Mouse (Mus musculus) heart, embryonic 12.5 days (tissue): ENCODE measurements at regions not wholly inside any gene's neighbourhood (a gene's known extent, or its start where the extent isn't known, plus 50 kb on each side); places are given as distances from the start of the nearest gene placed in this dataset.

Source experiments
- ATAC-seq: fragments of 200-750 bp; cut with Nextera tagmentation; 2 replicates; pipeline ENCODE4 v1.8.0; 2017; ENCODE audit warnings: moderate TSS enrichment, moderate library complexity; ENCODE audit not compliant: insufficient number of reproducible peaks, low FRiP score
- H3K27ac ChIP-seq: fragments of 300-500 bp; sonication (generic); 2 replicates; pipeline ENCODE4 v1.5.1; 2016; ENCODE audit warnings: mild to moderate bottlenecking, moderate library complexity; ENCODE audit not compliant: poor library complexity, severe bottlenecking
- H3K27me3 ChIP-seq: fragments of 300-500 bp; sonication (generic); replicated peaks from 2 replicates; pipeline ENCODE4 v1.6.1; 2016; ENCODE audit warnings: mild to moderate bottlenecking, moderate library complexity
- H3K36me3 ChIP-seq: fragments of 300-500 bp; sonication (generic); 2 replicates; pipeline ENCODE4 v1.6.1; 2016; ENCODE audit warnings: mild to moderate bottlenecking, moderate library complexity
- H3K4me1 ChIP-seq: fragments of 300-500 bp; sonication (generic); replicated peaks from 2 replicates; pipeline ENCODE4 v1.6.1; 2016; ENCODE audit warnings: mild to moderate bottlenecking
- H3K4me2 ChIP-seq: fragments of 300-500 bp; sonication (generic); 2 replicates; pipeline ENCODE4 v1.6.1; 2016; ENCODE audit warnings: mild to moderate bottlenecking, moderate library complexity
- H3K4me3 ChIP-seq: fragments of 300-500 bp; sonication (generic); 2 replicates; pipeline ENCODE4 v1.5.1; 2016; ENCODE audit warnings: mild to moderate bottlenecking
- H3K9ac ChIP-seq: fragments of 300-500 bp; sonication (generic); 2 replicates; pipeline ENCODE4 v1.6.1; 2016; ENCODE audit warnings: mild to moderate bottlenecking, moderate library complexity
- H3K9me3 ChIP-seq: fragments of 300-500 bp; sonication (generic); replicated peaks from 2 replicates; pipeline ENCODE4 v1.6.1; 2016; ENCODE audit warnings: mild to moderate bottlenecking, moderate library complexity
- WGBS: fragments of 180-500 bp; shearing (Covaris S2); methylation state at CpG from one replicate; pipeline ENCODE4 v1.1.7; 2016; 5-methylcytosine and 5-hydroxymethylcytosine counted together

- no peak overlapping the region for H3K9ac ChIP-seq
Observed at GRCm38 (mm10) chr15:97127771-97128170, 72.0 kb upstream of the Slc38a4 start.

DNA sequence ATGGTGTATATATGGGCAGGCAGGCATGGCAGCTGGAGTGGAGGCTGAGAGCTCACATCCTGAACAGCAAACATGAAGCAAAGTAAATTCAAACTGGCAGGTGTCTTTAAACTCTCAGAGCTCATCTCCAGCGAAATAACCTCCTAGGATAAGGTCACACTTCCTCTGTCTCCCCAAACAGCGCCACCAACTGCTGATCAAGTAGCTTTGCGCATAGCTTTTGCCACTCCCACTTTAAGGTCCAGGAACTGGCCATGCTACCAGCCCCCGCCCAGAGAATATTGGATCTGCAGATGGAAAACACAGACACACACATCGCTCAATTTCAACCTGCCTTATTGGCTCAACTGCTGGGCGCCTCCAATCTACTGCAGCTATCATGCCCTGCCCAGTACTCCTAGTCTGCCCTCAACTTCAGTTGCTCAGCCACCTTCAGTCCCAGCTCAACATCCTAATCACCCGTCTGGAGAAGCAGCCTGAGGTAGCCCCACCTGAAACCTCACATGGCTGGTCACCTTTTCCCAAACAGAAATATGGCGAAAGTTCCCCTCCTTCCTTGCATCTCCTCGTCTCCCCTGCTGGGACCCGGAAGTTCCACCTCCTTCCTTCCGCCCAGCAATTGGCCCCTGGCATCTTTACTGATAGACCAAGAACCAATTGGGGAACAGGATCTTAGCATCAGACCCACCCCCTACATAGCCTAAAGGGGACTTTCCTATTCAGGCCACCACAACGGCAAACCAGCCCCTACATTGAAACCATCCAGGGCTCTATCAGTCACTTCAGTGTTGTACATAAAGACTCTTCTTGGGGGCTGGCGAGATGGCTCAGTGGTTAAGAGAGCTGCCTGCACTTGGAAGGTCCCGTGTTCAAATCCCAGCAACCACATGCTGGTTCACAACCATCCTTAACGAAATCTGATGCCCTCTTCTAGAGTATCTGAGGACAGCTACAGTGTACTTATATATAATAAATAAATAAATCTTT lies 70.4 kb upstream of the Slc38a4 start:
- 86% methylated on average over 15 of the region's 15 CpGs for WGBS
- Histone ChIP-seq H3K27ac (no peak overlapping the region), H3K27me3 (no peaks in the 10 kb centered on the region), H3K9ac (no peak overlapping the region), H3K9me3 (no peaks in the 10 kb centered on the region), H3K4me1 (peaks cover 26% of the 10 kb centered on the region), H3K36me3 (no peaks in the 10 kb centered on the region), H3K4me3 (no peak overlapping the region), H3K4me2 (no peak overlapping the region)
- no peak for ATAC-seq

More at GRCm38 (mm10) chr15:97127771-97128170, 72.0 kb upstream of the Slc38a4 start:
- H3K4me1 ChIP-seq, result peaks cover 16% of the 10 kb centered on the region
- H3K9me3 ChIP-seq, result no peaks in the 10 kb centered on the region
- H3K4me2 ChIP-seq, result no peak overlapping the region
- no peaks in the 10 kb centered on the region for H3K27me3 ChIP-seq
- 0 out of 2 replicates have a peak overlapping the region, but pooled peaks have one; percentile 12 for H3K27ac ChIP-seq
- no peak overlapping the region for H3K4me3 ChIP-seq
- no peak for ATAC-seq
- 68% methylated on average over 8 of the region's 8 CpGs for WGBS
- no peaks in the 10 kb centered on the region for H3K36me3 ChIP-seq

DNA sequence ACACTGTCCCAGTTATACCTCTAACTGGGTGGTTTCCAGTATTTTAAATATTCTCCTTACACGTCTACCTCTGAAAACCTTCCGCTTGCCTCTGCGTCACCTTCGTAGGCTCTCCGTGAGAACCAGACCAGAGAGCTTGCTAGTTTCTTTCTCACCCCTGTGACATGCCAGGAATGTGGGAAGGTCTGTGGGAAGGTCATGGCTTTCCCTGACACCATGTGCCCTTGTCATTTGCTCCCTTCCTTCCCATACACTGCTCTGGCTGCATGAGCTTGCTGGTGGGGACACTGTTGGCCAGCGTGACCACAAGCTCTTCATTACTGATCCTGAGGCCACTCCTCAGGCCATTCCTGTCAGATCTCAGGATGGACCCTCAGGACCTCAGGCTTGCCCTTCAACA lies 66.5 kb upstream of the Slc38a4 start:
- 42% methylated on average over 6 of the region's 6 CpGs for WGBS
- ATAC-seq, result peak; percentile 51; the same call in 1 of the 2 replicates
- Histone ChIP-seq H3K4me3 (no peak overlapping the region), H3K4me2 (no peak overlapping the region), H3K9me3 (no peaks in the 10 kb centered on the region), H3K36me3 (no peaks in the 10 kb centered on the region), H3K4me1 (peaks cover 15% of the 10 kb centered on the region), H3K27ac (peak overlapping the region; percentile 61), H3K27me3 (no peaks in the 10 kb centered on the region), H3K9ac (no peak overlapping the region)

DNA sequence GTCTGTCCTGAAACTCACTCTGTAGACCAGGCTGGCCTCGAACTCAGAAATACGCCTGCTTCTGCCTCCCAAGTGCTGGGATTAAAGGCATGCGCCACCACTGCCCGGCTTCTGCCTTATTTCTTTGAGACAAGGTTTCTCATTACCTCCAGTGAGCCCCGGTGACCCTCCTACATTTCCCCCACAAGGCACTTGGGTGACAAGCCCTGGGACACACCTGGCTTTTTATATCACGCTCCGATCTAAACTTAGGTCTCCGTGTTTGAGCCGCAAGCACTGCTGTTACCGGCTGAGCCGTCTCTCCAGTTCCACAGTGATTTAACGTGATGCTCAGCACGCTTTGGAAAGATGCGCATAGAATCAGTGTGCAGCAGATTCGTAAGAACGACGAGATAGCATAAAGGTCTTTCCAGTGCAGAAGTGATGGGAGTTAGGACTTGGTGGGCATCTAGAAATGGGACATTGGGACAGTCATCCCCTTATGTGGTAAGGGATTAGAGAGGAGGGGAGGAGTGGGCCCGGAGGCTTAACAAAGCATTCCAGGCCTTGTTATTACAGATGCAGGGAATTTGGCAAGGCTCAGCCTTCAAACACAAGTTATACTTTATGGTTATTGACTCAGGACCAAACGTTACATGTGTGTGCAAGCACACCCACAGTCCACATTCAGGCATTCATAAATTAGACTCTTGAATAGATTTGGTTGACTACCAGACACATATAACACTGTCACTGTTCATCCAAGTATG lies 56.9 kb upstream of the Slc38a4 start:
- peaks cover 9% of the 10 kb centered on the region; the same call in 1 of the 2 replicates for H3K4me1 ChIP-seq
- 86% methylated on average over 19 of the region's 19 CpGs for WGBS
- no peak overlapping the region for H3K4me3 ChIP-seq
- H3K27ac ChIP-seq, result no peak overlapping the region
- no peak overlapping the region for H3K9ac ChIP-seq
- no peaks in the 10 kb centered on the region for H3K36me3 ChIP-seq
- H3K27me3 ChIP-seq, result no peaks in the 10 kb centered on the region
- no peak for ATAC-seq
- H3K4me2 ChIP-seq, result no peak overlapping the region
- H3K9me3 ChIP-seq, result no peaks in the 10 kb centered on the region

DNA sequence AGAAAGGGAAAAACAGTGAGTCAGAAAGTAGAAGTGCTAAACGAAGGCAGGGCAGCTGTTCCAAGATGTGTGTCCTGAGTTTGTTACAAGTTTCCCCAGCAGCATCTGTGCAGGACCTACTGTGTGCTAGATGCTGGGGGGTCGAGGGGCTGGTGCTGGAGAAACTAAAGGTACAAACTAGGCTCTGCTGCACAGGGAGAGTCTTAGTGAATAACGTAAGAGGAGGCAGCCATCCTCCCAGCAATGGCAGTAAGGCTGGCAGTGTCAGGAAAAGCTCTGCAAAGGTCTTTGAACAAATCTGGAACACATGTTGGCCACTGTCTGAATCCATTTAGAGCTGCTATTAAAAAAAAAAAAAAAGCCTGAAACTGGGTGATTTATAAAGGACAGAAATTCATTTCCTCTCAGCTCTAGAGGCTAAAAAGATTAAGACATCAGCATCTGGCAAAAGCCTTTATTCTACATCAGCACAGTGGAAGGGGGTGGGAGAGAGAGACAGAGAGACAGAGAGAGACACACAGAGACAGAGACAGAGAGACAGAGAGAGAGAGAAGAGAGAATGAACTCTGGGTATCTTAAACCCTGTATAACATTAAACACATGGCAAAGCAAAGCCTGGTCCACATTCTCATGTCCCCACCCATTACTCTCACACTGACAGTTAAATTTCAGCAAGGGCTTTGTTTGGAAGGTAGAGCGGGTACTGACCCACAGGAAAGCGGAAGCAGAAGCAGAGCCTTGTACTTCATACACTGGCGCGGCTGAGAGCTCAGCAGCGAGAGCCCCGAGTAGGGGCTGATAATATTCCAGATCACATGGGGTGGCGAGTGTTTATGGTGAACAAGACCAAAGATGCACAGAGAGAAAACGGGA lies 55.8 kb upstream of the Slc38a4 start:
- Histone ChIP-seq H3K9ac (no peak overlapping the region), H3K36me3 (no peaks in the 10 kb centered on the region), H3K27ac (no peak overlapping the region), H3K4me1 (peaks cover 17% of the 10 kb centered on the region; the same call in 1 of the 2 replicates), H3K4me2 (no peak overlapping the region), H3K4me3 (no peak overlapping the region), H3K9me3 (no peaks in the 10 kb centered on the region), H3K27me3 (no peaks in the 10 kb centered on the region)
- WGBS, result 59% methylated on average over 11 of the region's 11 CpGs
- ATAC-seq, result no peak

GRCm38 (mm10) chr15:97107779-97108178 lies 52.0 kb upstream of the Slc38a4 start:
- ATAC-seq, result no peak
- Histone ChIP-seq H3K9me3 (no peaks in the 10 kb centered on the region), H3K4me2 (no peak overlapping the region), H3K27me3 (no peaks in the 10 kb centered on the region), H3K9ac (no peak overlapping the region), H3K4me3 (no peak overlapping the region), H3K27ac (no peak overlapping the region), H3K4me1 (peaks cover 42% of the 10 kb centered on the region), H3K36me3 (no peaks in the 10 kb centered on the region)
- WGBS, result 26% methylated on average over 10 of the region's 10 CpGs

DNA sequence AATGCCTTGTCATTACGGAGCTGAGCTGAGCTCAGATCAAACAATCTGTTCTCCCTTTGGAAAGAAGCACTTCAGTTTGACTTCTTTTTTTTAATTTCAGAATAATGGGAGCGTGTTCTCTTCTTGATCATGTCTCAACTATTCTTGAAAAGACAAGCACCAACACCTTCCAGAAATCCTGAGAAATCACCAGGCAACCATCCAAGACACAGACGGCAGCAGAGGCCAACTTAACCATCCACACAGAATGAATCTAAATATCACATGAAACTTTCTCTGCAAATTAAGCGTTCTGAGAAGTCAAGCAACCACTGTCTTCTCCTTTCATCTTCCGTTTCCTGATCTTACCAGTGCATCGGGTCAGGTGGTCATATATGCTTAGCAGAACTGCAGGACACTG lies 50.8 kb upstream of the Slc38a4 start:
- Histone ChIP-seq H3K27ac (no peak overlapping the region), H3K4me3 (no peak overlapping the region), H3K9ac (no peak overlapping the region), H3K27me3 (no peaks in the 10 kb centered on the region), H3K36me3 (no peaks in the 10 kb centered on the region), H3K4me2 (no peak overlapping the region), H3K4me1 (peaks cover 50% of the 10 kb centered on the region), H3K9me3 (no peaks in the 10 kb centered on the region)
- ATAC-seq, result no peak
- WGBS, result 78% methylated on average over 6 of the region's 6 CpGs
